Mouse (Mus musculus): Measurements from ENCODE around the gene Foxl2. TPM values are rescaled to one million over a fixed set of nuclear protein-coding genes. Genes with fewer than 3 reads are reported as not detected.
A peak's percentile ranks its signal among the peaks of the same experiment; 100 is the strongest.

Foxl2 gene
- total RNA-seq (2014; rRNA removed) (0.22 and 0.66 TPM in 2 replicates), polyA plus RNA-seq (2015; fragmentation: Nextera tagmentation; extraction: Ambion mirVana) (0.70 and 0.79 TPM in 2 replicates)

DNA sequence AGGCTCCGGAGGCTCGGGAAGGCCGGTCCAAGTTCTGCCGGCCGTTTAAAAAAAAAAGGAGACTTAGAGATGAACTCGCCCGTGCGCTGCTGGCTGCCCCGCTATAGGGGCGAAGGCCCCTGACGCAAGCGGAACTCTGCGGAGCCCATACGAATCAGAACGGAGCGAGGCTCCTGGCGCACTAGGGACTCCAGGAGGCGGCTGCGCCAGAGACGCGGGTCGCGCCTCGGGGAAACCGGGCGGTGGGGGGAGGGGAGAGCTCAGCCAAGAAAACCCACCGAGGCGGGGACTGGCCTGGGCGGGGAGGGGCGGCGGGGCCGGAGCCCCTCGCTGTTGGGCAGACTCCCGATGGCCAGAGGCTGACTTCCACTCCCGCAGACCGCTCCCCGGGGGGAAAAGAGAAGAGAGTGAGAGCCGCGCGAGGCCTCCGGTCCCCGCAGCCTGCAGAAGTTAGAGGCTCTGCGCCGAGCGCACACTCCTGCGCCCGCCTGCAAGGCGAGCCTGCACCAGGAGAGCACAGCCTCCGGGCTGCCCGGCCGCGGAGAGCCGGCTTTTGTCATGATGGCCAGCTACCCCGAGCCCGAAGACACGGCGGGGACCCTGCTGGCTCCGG lies at the start of gene Foxl2:
TSS of gene Foxl2 (plus strand) at position 186 of the 613 bp plus-strand sequence.
- ATAC-seq (ENCODE audit: low FRiP score) (0 out of 2 replicates have a peak, but pooled peaks have one; percentile 15), DNase-seq (ENCODE audit: low spot score) (no peak)
- Histone ChIP-seq H3K4me3 (ENCODE audit: low read depth, low read length) (peak within 1 kb of the TSS; percentile 37), H3K27me3 (ENCODE audit: insufficient read depth, low read length) (peaks cover 70% of the 10 kb centered on the region), H3K9me3 (ENCODE audit: low read length) (no peaks in the 10 kb centered on the region), H3K4me2 (ENCODE audit: low read depth, low read length, poor library complexity, severe bottlenecking) (peak within 1 kb of the TSS; percentile 57), H3K27ac (ENCODE audit: low read depth, low read length) (peak within 1 kb of the TSS; percentile 51; the same call in 1 of the 2 replicates), H3K36me3 (ENCODE audit: insufficient read depth, low read length) (no peaks in the 10 kb centered on the region), H3K4me1 (ENCODE audit: insufficient read depth, low read length) (peaks cover 7% of the 10 kb centered on the region; the same call in 1 of the 2 replicates), H3K9ac (replicated peaks; ENCODE audit: low read length, poor library complexity, severe bottlenecking) (0 out of 2 replicates have a peak within 1 kb of the TSS, but pooled peaks have one; percentile 42)
- no peak for TF ChIP-seq CTCF (IDR thresholded peaks at IDR 0.05)
- under 1% methylated on average over 49 of the region's 58 CpGs for WGBS

- H3K4me1 ChIP-seq (ENCODE audit: insufficient read depth, low read length): no peaks in the 10 kb centered on the region
- H3K36me3 ChIP-seq (ENCODE audit: insufficient read depth, low read length): no peaks in the 10 kb centered on the region
- DNase-seq (ENCODE audit: low spot score) (no peak), ATAC-seq (ENCODE audit: low FRiP score) (no peak)
- H3K27ac ChIP-seq (ENCODE audit: low read depth, low read length): no peak overlapping the region
- no peak overlapping the region for H3K9ac ChIP-seq (replicated peaks; ENCODE audit: low read length, poor library complexity, severe bottlenecking)
- H3K4me2 ChIP-seq (ENCODE audit: low read depth, low read length, poor library complexity, severe bottlenecking): no peak overlapping the region
- no peak overlapping the region for H3K4me3 ChIP-seq (ENCODE audit: low read depth, low read length)
- WGBS: 91% methylated on average over 5 of the region's 5 CpGs
- no peaks in the 10 kb centered on the region for H3K27me3 ChIP-seq (ENCODE audit: insufficient read depth, low read length)
- no peak for TF ChIP-seq CTCF (IDR thresholded peaks at IDR 0.05)
- H3K9me3 ChIP-seq (ENCODE audit: low read length): no peaks in the 10 kb centered on the region
Observed at GRCm38 (mm10) chr9:98920629-98921523, 34.2 kb upstream of the Foxl2 start.

- H3K27me3 ChIP-seq (ENCODE audit: insufficient read depth, low read length): no peaks in the 10 kb centered on the region
- WGBS: 18% methylated on average over 6 of the region's 6 CpGs
- no peak overlapping the region for H3K9ac ChIP-seq (replicated peaks; ENCODE audit: low read length, poor library complexity, severe bottlenecking)
- H3K4me3 ChIP-seq (ENCODE audit: low read depth, low read length): no peak overlapping the region
- no peak overlapping the region for H3K27ac ChIP-seq (ENCODE audit: low read depth, low read length)
- H3K4me1 ChIP-seq (ENCODE audit: insufficient read depth, low read length): no peaks in the 10 kb centered on the region
- no peak for ATAC-seq (ENCODE audit: low FRiP score)
- H3K36me3 ChIP-seq (ENCODE audit: insufficient read depth, low read length): no peaks in the 10 kb centered on the region
- no peak for DNase-seq (ENCODE audit: low spot score)
- no peak overlapping the region for H3K4me2 ChIP-seq (ENCODE audit: low read depth, low read length, poor library complexity, severe bottlenecking)
- no peaks in the 10 kb centered on the region for H3K9me3 ChIP-seq (ENCODE audit: low read length)
- no peak for TF ChIP-seq CTCF (IDR thresholded peaks at IDR 0.05)
Observed at GRCm38 (mm10) chr9:98923119-98923518, 32.0 kb upstream of the Foxl2 start.

GRCm38 (mm10) chr9:98924183-98924582 lies 30.9 kb upstream of the Foxl2 start:
- Histone ChIP-seq H3K9ac (replicated peaks; ENCODE audit: low read length, poor library complexity, severe bottlenecking) (no peak overlapping the region), H3K4me2 (ENCODE audit: low read depth, low read length, poor library complexity, severe bottlenecking) (no peak overlapping the region), H3K27ac (ENCODE audit: low read depth, low read length) (no peak overlapping the region), H3K36me3 (ENCODE audit: insufficient read depth, low read length) (no peaks in the 10 kb centered on the region), H3K27me3 (ENCODE audit: insufficient read depth, low read length) (no peaks in the 10 kb centered on the region), H3K9me3 (ENCODE audit: low read length) (no peaks in the 10 kb centered on the region), H3K4me1 (ENCODE audit: insufficient read depth, low read length) (no peaks in the 10 kb centered on the region), H3K4me3 (ENCODE audit: low read depth, low read length) (no peak overlapping the region)
- WGBS: 59% methylated on average over 6 of the region's 6 CpGs
- DNase-seq (ENCODE audit: low spot score) (no peak), ATAC-seq (ENCODE audit: low FRiP score) (no peak)
- no peak for TF ChIP-seq CTCF (IDR thresholded peaks at IDR 0.05)

- no peak overlapping the region for H3K4me3 ChIP-seq (ENCODE audit: low read depth, low read length)
- peak; percentile 50 for TF ChIP-seq CTCF (IDR thresholded peaks at IDR 0.05)
- H3K4me1 ChIP-seq (ENCODE audit: insufficient read depth, low read length): no peaks in the 10 kb centered on the region
- no peak for ATAC-seq (ENCODE audit: low FRiP score)
- H3K9me3 ChIP-seq (ENCODE audit: low read length): no peaks in the 10 kb centered on the region
- H3K27me3 ChIP-seq (ENCODE audit: insufficient read depth, low read length): peaks cover 4% of the 10 kb centered on the region; the same call in 1 of the 2 replicates
- no peak for DNase-seq (ENCODE audit: low spot score)
- H3K36me3 ChIP-seq (ENCODE audit: insufficient read depth, low read length): no peaks in the 10 kb centered on the region
- 95% methylated on average over 2 of the region's 2 CpGs for WGBS
- H3K9ac ChIP-seq (replicated peaks; ENCODE audit: low read length, poor library complexity, severe bottlenecking): no peak overlapping the region
- H3K27ac ChIP-seq (ENCODE audit: low read depth, low read length): no peak overlapping the region
- no peak overlapping the region for H3K4me2 ChIP-seq (ENCODE audit: low read depth, low read length, poor library complexity, severe bottlenecking)
Observed at GRCm38 (mm10) chr9:98929496-98929895, 25.6 kb upstream of the Foxl2 start.

GRCm38 (mm10) chr9:98932931-98933330 lies 22.2 kb upstream of the Foxl2 start:
- Histone ChIP-seq H3K4me1 (ENCODE audit: insufficient read depth, low read length) (no peaks in the 10 kb centered on the region), H3K36me3 (ENCODE audit: insufficient read depth, low read length) (no peaks in the 10 kb centered on the region), H3K9ac (replicated peaks; ENCODE audit: low read length, poor library complexity, severe bottlenecking) (no peak overlapping the region), H3K27me3 (ENCODE audit: insufficient read depth, low read length) (peaks cover 8% of the 10 kb centered on the region; the same call in 1 of the 2 replicates), H3K4me3 (ENCODE audit: low read depth, low read length) (no peak overlapping the region), H3K9me3 (ENCODE audit: low read length) (no peaks in the 10 kb centered on the region), H3K4me2 (ENCODE audit: low read depth, low read length, poor library complexity, severe bottlenecking) (no peak overlapping the region), H3K27ac (ENCODE audit: low read depth, low read length) (no peak overlapping the region)
- TF ChIP-seq CTCF (IDR thresholded peaks at IDR 0.05): no peak
- no peak for DNase-seq (ENCODE audit: low spot score)
- WGBS: 13% methylated on average over 6 of the region's 6 CpGs
- ATAC-seq (ENCODE audit: low FRiP score): no peak

All from midbrain, postnatal 0 days (tissue).